Mouse (Mus musculus) CH12.LX (cell line): ENCODE measurements around the gene Pde4d. TPM values are rescaled to one million over a fixed set of nuclear protein-coding genes. Genes with fewer than 3 reads are reported as not detected.

Source experiments
- DNase-seq: peaks from one replicate; pipeline ENCODE4 v3.0.0-alpha.2; 2013; ENCODE audit errors: extremely low read depth
- H3K27ac ChIP-seq: 2 replicates; pipeline ENCODE4 v1.5.1; 2012; ENCODE audit warnings: low read depth, mild to moderate bottlenecking, control low read depth, moderate library complexity; ENCODE audit not compliant: insufficient read depth
- H3K27me3 ChIP-seq: replicated peaks from 2 replicates; pipeline ENCODE3; 2012; ENCODE audit warnings: inconsistent platforms
- H3K36me3 ChIP-seq, 2 experiments: replicated peaks in 1 of 2; 2 replicates each; pipeline versions ENCODE3 to v1.6.1; 2012; ENCODE audit warnings: inconsistent platforms in 1 of 2, low read length in 1 of 2, mild to moderate bottlenecking in 1 of 2, mixed read lengths in 1 of 2, moderate library complexity in 1 of 2; ENCODE audit not compliant: control insufficient read depth in 1 of 2, insufficient read depth in 1 of 2
- H3K4me1 ChIP-seq, 2 experiments: 2 replicates each; pipeline ENCODE4 v1.6.1; 2012; ENCODE audit warnings: inconsistent platforms in 1 of 2, moderate library complexity in 1 of 2; ENCODE audit not compliant: insufficient read depth in 2 of 2, control insufficient read depth in 1 of 2
- H3K4me2 ChIP-seq: 2 replicates; pipeline ENCODE4 v1.6.1; 2012; ENCODE audit warnings: low read depth, mild to moderate bottlenecking, control low read depth; ENCODE audit not compliant: poor library complexity, insufficient read depth, severe bottlenecking
- H3K4me3 ChIP-seq, 3 experiments: fragments of 150-350 bp in 1 of 3; sonication (generic) in 1 of 3; replicated peaks in 1 of 3; 2 replicates each; pipeline versions ENCODE3 to v1.5.1; 2011 to 2012; ENCODE audit warnings: low read depth in 2 of 3, low read length in 2 of 3, mild to moderate bottlenecking in 2 of 3, moderate library complexity in 2 of 3, control low read depth in 1 of 3, improper control_type of control experiment in 1 of 3, inconsistent platforms in 1 of 3, mixed read lengths in 1 of 3; ENCODE audit not compliant: poor library complexity in 1 of 3
- H3K79me2 ChIP-seq: replicated peaks from 2 replicates; pipeline ENCODE4 v1.6.1; 2012; ENCODE audit warnings: mild to moderate bottlenecking, moderate library complexity; ENCODE audit not compliant: control insufficient read depth, poor library complexity, insufficient read depth, severe bottlenecking; ENCODE audit errors: extremely low read depth
- H3K9ac ChIP-seq: 2 replicates; pipeline ENCODE4 v1.6.1; 2012; ENCODE audit warnings: low read depth, mild to moderate bottlenecking, control low read depth, moderate library complexity; ENCODE audit not compliant: insufficient read depth
- H3K9me3 ChIP-seq: replicated peaks from 2 replicates; pipeline ENCODE3; 2012; ENCODE audit warnings: low read length, inconsistent platforms, mixed read lengths
- CHD1 ChIP-seq: IDR thresholded peaks from 2 replicates; pipeline ENCODE4 v1.6.1; 2012; ENCODE audit warnings: low read depth, low read length, improper control_type of control experiment, inconsistent platforms
- E2F4 ChIP-seq: IDR thresholded peaks from 2 replicates; pipeline ENCODE4 v1.6.1; 2011; ENCODE audit warnings: low read depth, low read length, improper control_type of control experiment; ENCODE audit not compliant: insufficient replicate concordance
- EP300 ChIP-seq: IDR thresholded peaks from 2 replicates; pipeline ENCODE4 v1.6.1; 2011; ENCODE audit warnings: low read length, improper control_type of control experiment
- ETS1 ChIP-seq: conservative IDR thresholded peaks from 2 replicates; pipeline ENCODE4 v1.6.1; 2012; ENCODE audit warnings: low read depth, mild to moderate bottlenecking, inconsistent platforms, low read length, improper control_type of control experiment, moderate library complexity
- GABPA ChIP-seq: IDR thresholded peaks from 2 replicates; pipeline ENCODE4 v1.6.1; 2012; ENCODE audit warnings: low read depth, low read length, improper control_type of control experiment, inconsistent platforms; ENCODE audit not compliant: insufficient replicate concordance
- HCFC1 ChIP-seq: IDR thresholded peaks from 2 replicates; pipeline ENCODE4 v1.6.1; 2012; ENCODE audit warnings: low read depth, mild to moderate bottlenecking, inconsistent platforms, low read length, improper control_type of control experiment
- JUN ChIP-seq: IDR thresholded peaks from 2 replicates; pipeline ENCODE4 v1.6.1; 2011; ENCODE audit warnings: low read depth, mild to moderate bottlenecking, low read length, improper control_type of control experiment, moderate library complexity; ENCODE audit not compliant: insufficient read depth
- MAFK ChIP-seq: IDR thresholded peaks from 2 replicates; pipeline ENCODE4 v1.6.1; 2011; ENCODE audit warnings: low read length, improper control_type of control experiment; ENCODE audit not compliant: insufficient replicate concordance
- MAZ ChIP-seq: IDR thresholded peaks from 2 replicates; pipeline ENCODE4 v1.6.1; 2012; ENCODE audit warnings: low read depth, mild to moderate bottlenecking, inconsistent platforms, low read length, improper control_type of control experiment, moderate library complexity
- MXI1 ChIP-seq: IDR thresholded peaks from 2 replicates; pipeline ENCODE4 v1.6.1; 2011; ENCODE audit warnings: mild to moderate bottlenecking, low read depth, low read length, improper control_type of control experiment
- PAX5 ChIP-seq: IDR thresholded peaks from 2 replicates; pipeline ENCODE4 v1.6.1; 2012; ENCODE audit warnings: low read length, inconsistent platforms, mixed read lengths
- RCOR1 ChIP-seq: conservative IDR thresholded peaks from 2 replicates; pipeline ENCODE4 v1.6.1; 2012; ENCODE audit warnings: low read depth, mild to moderate bottlenecking, inconsistent platforms, low read length, improper control_type of control experiment
- SIN3A ChIP-seq: IDR thresholded peaks from 2 replicates; pipeline ENCODE4 v1.6.1; 2012; ENCODE audit warnings: low read length, improper control_type of control experiment, inconsistent platforms
- SMC3 ChIP-seq: IDR thresholded peaks from 2 replicates; pipeline ENCODE4 v1.6.1; 2011; ENCODE audit warnings: low read depth, low read length, improper control_type of control experiment
- TBP ChIP-seq: conservative IDR thresholded peaks from 2 replicates; pipeline ENCODE4 v1.6.1; 2011; ENCODE audit warnings: low read depth, low read length, improper control_type of control experiment
- UBTF ChIP-seq: IDR thresholded peaks from 2 replicates; pipeline ENCODE4 v1.6.1; 2012; ENCODE audit warnings: low read depth, mild to moderate bottlenecking, inconsistent platforms, low read length, improper control_type of control experiment, moderate library complexity
- USF1 ChIP-seq: IDR thresholded peaks from 2 replicates; pipeline ENCODE4 v1.6.1; 2014; ENCODE audit warnings: low read depth, mild to moderate bottlenecking, inconsistent platforms, low read length, improper control_type of control experiment
- ZC3H11A ChIP-seq: IDR thresholded peaks from 2 replicates; pipeline ENCODE4 v1.6.1; 2012; ENCODE audit warnings: low read depth, mild to moderate bottlenecking, inconsistent platforms, low read length, improper control_type of control experiment
- ZKSCAN1 ChIP-seq: IDR thresholded peaks from 2 replicates; pipeline ENCODE4 v1.6.1; 2012; ENCODE audit warnings: low read depth, inconsistent platforms, low read length, improper control_type of control experiment, borderline replicate concordance
- ZNF384 ChIP-seq: IDR thresholded peaks from 2 replicates; pipeline ENCODE4 v1.6.1; 2012; ENCODE audit warnings: low read depth, low read length, improper control_type of control experiment, inconsistent platforms
- dilution Hi-C: fragments of 300-500 bp; cut with MboI; formaldehyde crosslinking; loops from 2 replicates; pipeline ENCODE4 v1.14.3; 2020; ENCODE audit warnings: low sequenced_read_pairs; ENCODE audit not compliant: extremely low pct_unique_long_range_greater_than_20kb, extremely low pct_ligation_motif_present
- in situ Hi-C: fragments of 300-500 bp; cut with MboI; formaldehyde crosslinking; loops from 3 replicates; pipeline ENCODE4 v1.14.3; 2019; ENCODE audit warnings: low sequenced_read_pairs, low pct_ligation_motif_present, low pct_unique_long_range_greater_than_20kb, mixed read lengths
- polyA plus RNA-seq: library from polyadenylated mRNA; unstranded; fragments of >175 nt; gene quantifications from 2 replicates; pipeline ENCODE4 v1.2.1, GENCODE M21; 2012; ENCODE audit warnings: low read depth; ENCODE audit not compliant: insufficient read length
- total RNA-seq, 2 experiments: library from RNA; depleted of rRNA; stranded (reverse); fragments of 300-350 nt in 1 of 2; fragments of >200 nt in 1 of 2; gene quantifications; 2 replicates each; pipeline ENCODE4 v1.2.3; 2012 to 2014

Pde4d gene
- total and polyA plus RNA-seq, 3 experiments: not detected

GRCm38 (mm10) chr13:109686116-109686876, 1236.5 kb downstream of the Pde4d start:
- in situ Hi-C loops (no loop called here), dilution Hi-C loops (no loop called here)
- Histone ChIP-seq H3K79me2 (no peaks in the 10 kb centered on the region), H3K27ac (no peak overlapping the region), H3K9ac (no peak overlapping the region), H3K4me1 (no peaks in the 10 kb centered on the region), H3K4me2 (no peak overlapping the region), H3K9me3 (peaks cover 40% of the 10 kb centered on the region), H3K27me3 (no peaks in the 10 kb centered on the region), H3K4me3 (no peak overlapping the region), H3K36me3 (no peaks in the 10 kb centered on the region)
- TF ChIP-seq E2F4 (no peak), ETS1 (no peak), TBP (no peak), MXI1 (no peak), SIN3A (no peak)
- DNase-seq: no peak

DNA sequence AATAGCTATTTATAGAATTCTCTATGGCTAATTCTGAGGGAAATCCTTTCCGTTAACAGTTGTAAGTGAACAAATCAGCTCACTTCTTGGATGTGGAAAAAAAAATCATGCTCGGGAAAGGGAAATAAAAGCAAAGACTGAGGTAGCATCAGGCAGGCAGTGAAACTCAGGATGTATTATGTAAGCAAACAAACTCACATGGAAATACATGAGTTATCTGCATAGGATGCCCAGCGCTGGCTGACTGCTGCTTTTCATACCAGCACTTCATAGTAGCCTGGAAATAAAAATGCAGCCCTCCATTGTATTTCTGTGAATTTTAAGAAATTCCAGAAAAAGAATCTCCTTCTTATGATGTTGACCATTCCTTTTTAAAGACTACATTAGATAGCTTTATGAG, 1237.2 kb downstream of the Pde4d start:
- TF ChIP-seq MXI1 (no peak), RCOR1 (no peak), UBTF (no peak), JUN (no peak), SMC3 (no peak), PAX5 (no peak), ZKSCAN1 (no peak), MAFK (no peak), CHD1 (no peak), EP300 (no peak), ZC3H11A (no peak), ZNF384 (no peak), MAZ (no peak), GABPA (no peak), USF1 (no peak), HCFC1 (no peak)
- no peak overlapping the region for H3K4me3 ChIP-seq

More for the DNA sequence above, 1237.2 kb downstream of the Pde4d start:
- Histone ChIP-seq H3K9me3 (peaks cover 43% of the 10 kb centered on the region), H3K9ac (no peak overlapping the region), H3K4me2 (no peak overlapping the region), H3K27ac (no peak overlapping the region), H3K27me3 (no peaks in the 10 kb centered on the region), H3K4me1 (no peaks in the 10 kb centered on the region), H3K79me2 (no peaks in the 10 kb centered on the region), H3K36me3 (no peaks in the 10 kb centered on the region)
- in situ Hi-C loops (no loop called here), dilution Hi-C loops (no loop called here)
- no peak for DNase-seq
